In genomic region chr8:92998600-92998999, GRCm38 (mm10) we compare ENCODE assay signal across 9 mouse cellular contexts. TPM values are rescaled to one million over a fixed set of nuclear protein-coding genes. Genes with fewer than 3 reads are reported as not detected.
A peak's percentile ranks its signal among the peaks of the same experiment; 100 is the strongest.
DNase-seq lines count a peak whose midpoint lies in the region; ATAC-seq lines count a peak whose summit lies in the region.
"Had no signal": no experiment of that assay in that cellular context is flagged by ENCODE, and none has a peak within 500 bp of the region (broad histone marks: within the 10 kb centered on the region; RNA-seq: fewer than 3 reads in every experiment).

No protein-coding gene starts in this region.

- no peak overlapping the region for H3K4me3 ChIP-seq in hindbrain, embryonic 10.5 days
- H3K4me3 ChIP-seq in hindbrain, embryonic 16.5 days (ENCODE audit: low read length), result no peak overlapping the region
- H3K4me3 ChIP-seq in neural tube, embryonic 11.5 days (ENCODE audit: low read depth, low read length), result no peak overlapping the region

- peak; percentile 39 for DNase-seq in hindbrain, embryonic 10.5 days (ENCODE audit: low spot score)
- peak; percentile 72 for DNase-seq in ES-CJ7 (ENCODE audit: low read depth, low spot score)
- peak; percentile 68 for DNase-seq in adrenal gland, postnatal 14 days
- DNase-seq in gastrocnemius, postnatal 4 days (ENCODE audit: low spot score in 2 of 2), result peak; percentile 45 to 46
- peak; percentile 36 to 68 for DNase-seq in left cerebral cortex, adult 18-20 months (ENCODE audit: low spot score in 2 of 2)
- DNase-seq in neural tube, embryonic 11.5 days (ENCODE audit: low spot score), result peak; percentile 54
- no peak for DNase-seq in T-cell, adult 2 months (ENCODE audit: low spot score)

- H3K4me1 ChIP-seq in hindbrain, embryonic 10.5 days (replicated peaks), result no peaks in the 10 kb centered on the region
- no peaks in the 10 kb centered on the region for H3K4me1 ChIP-seq in hindbrain, embryonic 16.5 days (ENCODE audit: control insufficient read depth, insufficient read depth, low read depth, low read length)
- no peaks in the 10 kb centered on the region for H3K4me1 ChIP-seq in neural tube, embryonic 11.5 days (ENCODE audit: control insufficient read depth, insufficient read depth, low read length)

- no peaks in the 10 kb centered on the region for H3K27me3 ChIP-seq in hindbrain, embryonic 10.5 days (ENCODE audit: insufficient read depth, poor library complexity, severe bottlenecking)
- H3K27me3 ChIP-seq in hindbrain, embryonic 16.5 days (replicated peaks; ENCODE audit: control insufficient read depth, insufficient read depth, low read length), result no peaks in the 10 kb centered on the region
- no peaks in the 10 kb centered on the region for H3K27me3 ChIP-seq in neural tube, embryonic 11.5 days (ENCODE audit: control insufficient read depth, insufficient read depth, low read length)

- no peak overlapping the region for H3K9ac ChIP-seq in hindbrain, embryonic 16.5 days (ENCODE audit: low read depth, low read length)
- H3K9ac ChIP-seq in neural tube, embryonic 11.5 days (ENCODE audit: low read length), result no peak overlapping the region

- H3K4me2 ChIP-seq in hindbrain, embryonic 16.5 days (ENCODE audit: low read length), result no peak overlapping the region
- H3K4me2 ChIP-seq in neural tube, embryonic 11.5 days (ENCODE audit: low read depth), result no peak overlapping the region

- WGBS in hindbrain, embryonic 10.5 days, result 49% methylated on average over 2 of the region's 2 CpGs
- 35% methylated on average over 2 of the region's 2 CpGs for WGBS in hindbrain, embryonic 16.5 days
- WGBS in neural tube, embryonic 11.5 days, result 48% methylated on average over 2 of the region's 2 CpGs

- no peak for ATAC-seq in hindbrain, embryonic 16.5 days
- ATAC-seq in neural tube, embryonic 11.5 days (ENCODE audit: insufficient read depth, low FRiP score, low TSS enrichment), result no peak

- H3K27ac ChIP-seq in hindbrain, embryonic 10.5 days, result no peak overlapping the region
- no peak overlapping the region for H3K27ac ChIP-seq in hindbrain, embryonic 16.5 days (ENCODE audit: low read depth, low read length)
- no peak overlapping the region for H3K27ac ChIP-seq in neural tube, embryonic 11.5 days (ENCODE audit: low read depth, low read length)

- H3K36me3 ChIP-seq in hindbrain, embryonic 10.5 days, result no peaks in the 10 kb centered on the region
- H3K36me3 ChIP-seq in hindbrain, embryonic 16.5 days (ENCODE audit: control insufficient read depth, insufficient read depth, low read length), result no peaks in the 10 kb centered on the region
- no peaks in the 10 kb centered on the region for H3K36me3 ChIP-seq in neural tube, embryonic 11.5 days (ENCODE audit: control insufficient read depth, insufficient read depth, low read length)

- H3K9me3 ChIP-seq in hindbrain, embryonic 10.5 days, result no peaks in the 10 kb centered on the region
- H3K9me3 ChIP-seq in hindbrain, embryonic 16.5 days (ENCODE audit: control insufficient read depth, low read length), result no peaks in the 10 kb centered on the region
- no peaks in the 10 kb centered on the region for H3K9me3 ChIP-seq in neural tube, embryonic 11.5 days (ENCODE audit: control insufficient read depth, low read length)

RNA-seq across cellular contexts. Expression of gene Slc6a2, which starts 38.7 kb away (rescaled TPM):
- polyA plus RNA-seq in hindbrain, embryonic 10.5 days (2016; fragmentation: Nextera tagmentation; extraction: Ambion mirVana), result 0.09 and 0.22 TPM in 2 replicates
- polyA plus RNA-seq in hindbrain, embryonic 16.5 days (2015; fragmentation: Nextera tagmentation; extraction: Ambion mirVana), result 2.7 and 5.3 TPM in 2 replicates
- 11.6 and 33.7 TPM in 2 replicates for total RNA-seq in adrenal gland, postnatal 14 days (2021)
- total RNA-seq in gastrocnemius, postnatal 4 days (2021), result under 1 TPM; 0.65 to 0.83 TPM
- total RNA-seq in left cerebral cortex, adult 18-20 months (2021), result under 1 TPM; 0.07 to 0.14 TPM
- not detected in 2 replicates for polyA plus RNA-seq in neural tube, embryonic 11.5 days (2014; fragmentation: Nextera tagmentation; extraction: Ambion mirVana)
- total RNA-seq: neutrophil, adult 5-6 weeks had no signal

RNA-seq across cellular contexts. Expression of gene Ces1a, which starts 49.4 kb away (rescaled TPM):
- polyA plus RNA-seq in hindbrain, embryonic 10.5 days (2016; fragmentation: Nextera tagmentation; extraction: Ambion mirVana), result not detected in 2 replicates
- polyA plus RNA-seq in hindbrain, embryonic 16.5 days (2015; fragmentation: Nextera tagmentation; extraction: Ambion mirVana), result not detected in 2 replicates
- total RNA-seq in adrenal gland, postnatal 14 days (2021), result not detected in 2 replicates
- not detected for total RNA-seq in gastrocnemius, postnatal 4 days (2021)
- total RNA-seq in left cerebral cortex, adult 18-20 months (2021), result under 1 TPM; 0.23 to 0.40 TPM
- polyA plus RNA-seq in neural tube, embryonic 11.5 days (2014; fragmentation: Nextera tagmentation; extraction: Ambion mirVana), result not detected in 2 replicates
- total RNA-seq: neutrophil, adult 5-6 weeks had no signal
